Mouse (Mus musculus): ENCODE results near the gene Capn7. TPM values are rescaled to one million over a fixed set of nuclear protein-coding genes. Genes with fewer than 3 reads are reported as not detected.

Gene Capn7
- total and polyA plus RNA-seq, 3 experiments = 27.9 to 45.0 (median 33.3) TPM

GRCm38 (mm10) chr14:31321181-31321580, 15.3 kb upstream of the Capn7 start:
- dilution Hi-C loops (cut with MboI; ENCODE audit: extremely low pct_ligation_motif_present, extremely low pct_unique_long_range_greater_than_20kb, low sequenced_read_pairs) = no loop called here

GRCm38 (mm10) chr14:31322191-31322590, 14.2 kb upstream of the Capn7 start:
- H3K9me3 ChIP-seq (replicated peaks; ENCODE audit: low read length) = no peaks in the 10 kb centered on the region
- DNase-seq (ENCODE audit: extremely low read depth) = no peak
- no peak overlapping the region for H3K27ac ChIP-seq (ENCODE audit: insufficient read depth, low read depth)
- H3K4me2 ChIP-seq (ENCODE audit: insufficient read depth, low read depth, poor library complexity, severe bottlenecking) = no peak overlapping the region
- no peak overlapping the region for H3K4me3 ChIP-seq (replicated peaks in 1 of 3; ENCODE audit: low read depth in 2 of 3, low read length in 2 of 3, poor library complexity in 1 of 3)
- no peaks in the 10 kb centered on the region for H3K79me2 ChIP-seq (replicated peaks; ENCODE audit: control insufficient read depth, extremely low read depth, insufficient read depth, poor library complexity, severe bottlenecking)
- in situ Hi-C loops (cut with MboI; ENCODE audit: low pct_ligation_motif_present, low pct_unique_long_range_greater_than_20kb, low sequenced_read_pairs) (no loop called here), dilution Hi-C loops (cut with MboI; ENCODE audit: extremely low pct_ligation_motif_present, extremely low pct_unique_long_range_greater_than_20kb, low sequenced_read_pairs) (no loop called here)
- peaks cover 7 to 31% of the 10 kb centered on the region in 2 experiments; a peak in 3 of 4 replicates for H3K4me1 ChIP-seq (ENCODE audit: control insufficient read depth in 1 of 2, insufficient read depth in 2 of 2)
- H3K27me3 ChIP-seq (replicated peaks) = no peaks in the 10 kb centered on the region
- TF ChIP-seq MXI1 (IDR thresholded peaks at IDR 0.05; ENCODE audit: low read depth, low read length) (no peak), USF2 (conservative IDR thresholded peaks at IDR 0.05; ENCODE audit: low read depth, low read length) (no peak), MEF2A (IDR thresholded peaks at IDR 0.05; ENCODE audit: borderline replicate concordance, low read depth, low read length) (no peak), CHD1 (IDR thresholded peaks at IDR 0.05; ENCODE audit: low read depth, low read length) (no peak), ZMIZ1 (IDR thresholded peaks at IDR 0.05; ENCODE audit: low read depth, low read length) (no peak), SIN3A (IDR thresholded peaks at IDR 0.05; ENCODE audit: low read length) (no peak)
- H3K36me3 ChIP-seq (replicated peaks in 1 of 2; ENCODE audit: control insufficient read depth in 1 of 2, insufficient read depth in 1 of 2, low read length in 1 of 2) = no peaks in the 10 kb centered on the region
- no peak overlapping the region for H3K9ac ChIP-seq (ENCODE audit: insufficient read depth, low read depth)

More at GRCm38 (mm10) chr14:31321181-31321580, 15.3 kb upstream of the Capn7 start:
- no peak for TF ChIP-seq BHLHE40 (IDR thresholded peaks at IDR 0.05; ENCODE audit: low read depth, low read length)
- TF ChIP-seq MAFK (IDR thresholded peaks at IDR 0.05; ENCODE audit: insufficient replicate concordance, low read length) = no peak
- TF ChIP-seq MYC (IDR thresholded peaks at IDR 0.05; ENCODE audit: low read depth, low read length) = no peak
- no peak for TF ChIP-seq UBTF (IDR thresholded peaks at IDR 0.05; ENCODE audit: low read depth, low read length)
- TF ChIP-seq E2F4 (IDR thresholded peaks at IDR 0.05; ENCODE audit: insufficient replicate concordance, low read depth, low read length) = no peak
- in situ Hi-C loops (cut with MboI; ENCODE audit: low pct_ligation_motif_present, low pct_unique_long_range_greater_than_20kb, low sequenced_read_pairs) = no loop called here
- Histone ChIP-seq H3K4me3 (replicated peaks in 1 of 3; ENCODE audit: low read depth in 2 of 3, low read length in 2 of 3, poor library complexity in 1 of 3) (no peak overlapping the region), H3K79me2 (replicated peaks; ENCODE audit: control insufficient read depth, extremely low read depth, insufficient read depth, poor library complexity, severe bottlenecking) (no peaks in the 10 kb centered on the region), H3K9me3 (replicated peaks; ENCODE audit: low read length) (no peaks in the 10 kb centered on the region), H3K4me2 (ENCODE audit: insufficient read depth, low read depth, poor library complexity, severe bottlenecking) (no peak overlapping the region), H3K36me3 (replicated peaks in 1 of 2; ENCODE audit: control insufficient read depth in 1 of 2, insufficient read depth in 1 of 2, low read length in 1 of 2) (no peaks in the 10 kb centered on the region), H3K27me3 (replicated peaks) (no peaks in the 10 kb centered on the region), H3K9ac (ENCODE audit: insufficient read depth, low read depth) (no peak overlapping the region), H3K27ac (ENCODE audit: insufficient read depth, low read depth) (no peak overlapping the region), H3K4me1 (ENCODE audit: control insufficient read depth in 1 of 2, insufficient read depth in 2 of 2) (peaks cover 4 to 24% of the 10 kb centered on the region in 2 experiments; a peak in 3 of 4 replicates)
- DNase-seq (ENCODE audit: extremely low read depth) = no peak

GRCm38 (mm10) chr14:31323189-31323588, 13.2 kb upstream of the Capn7 start:
- no peak overlapping the region for H3K27ac ChIP-seq (ENCODE audit: insufficient read depth, low read depth)
- H3K4me2 ChIP-seq (ENCODE audit: insufficient read depth, low read depth, poor library complexity, severe bottlenecking) = peak overlapping the region; percentile 65
- TF ChIP-seq E2F4 (IDR thresholded peaks at IDR 0.05; ENCODE audit: insufficient replicate concordance, low read depth, low read length) (no peak), MYC (IDR thresholded peaks at IDR 0.05; ENCODE audit: low read depth, low read length) (no peak), JUN (IDR thresholded peaks at IDR 0.05; ENCODE audit: insufficient read depth, low read depth, low read length) (no peak), UBTF (IDR thresholded peaks at IDR 0.05; ENCODE audit: low read depth, low read length) (no peak), ZC3H11A (IDR thresholded peaks at IDR 0.05; ENCODE audit: low read depth, low read length) (no peak), KAT2A (IDR thresholded peaks at IDR 0.05; ENCODE audit: insufficient replicate concordance, low read length) (no peak), IRF4 (IDR thresholded peaks at IDR 0.05; ENCODE audit: low read depth, low read length) (no peak), POLR2A (IDR thresholded peaks at IDR 0.05; ENCODE audit: low read depth, low read length) (no peak), NELFE (IDR thresholded peaks at IDR 0.05; ENCODE audit: low read depth, low read length) (no peak), ZNF384 (IDR thresholded peaks at IDR 0.05; ENCODE audit: low read depth, low read length) (no peak), CHD2 (IDR thresholded peaks at IDR 0.05; ENCODE audit: low read length) (no peak), RCOR1 (conservative IDR thresholded peaks at IDR 0.05; ENCODE audit: low read depth, low read length) (no peak), MAZ (IDR thresholded peaks at IDR 0.05; ENCODE audit: low read depth, low read length) (no peak), JUND (conservative IDR thresholded peaks at IDR 0.05; ENCODE audit: low read depth, low read length) (no peak), TCF12 (IDR thresholded peaks at IDR 0.05; ENCODE audit: low read depth, low read length) (no peak), CTCF (conservative IDR thresholded peaks at IDR 0.05 in 1 of 2, IDR thresholded peaks at IDR 0.05 in 1 of 2; ENCODE audit: low read depth in 2 of 2, low read length in 2 of 2) (no peak), MAFK (IDR thresholded peaks at IDR 0.05; ENCODE audit: insufficient replicate concordance, low read length) (no peak), POLR2AphosphoS2 (IDR thresholded peaks at IDR 0.05; ENCODE audit: low read depth, low read length) (no peak), RAD21 (IDR thresholded peaks at IDR 0.05; ENCODE audit: low read depth, low read length) (no peak)
- H3K4me1 ChIP-seq (ENCODE audit: control insufficient read depth in 1 of 2, insufficient read depth in 2 of 2) = peaks cover 7 to 32% of the 10 kb centered on the region in 2 experiments; a peak in 3 of 4 replicates
- H3K9ac ChIP-seq (ENCODE audit: insufficient read depth, low read depth) = no peak overlapping the region; the same call in 1 of the 2 replicates
- dilution Hi-C loops (cut with MboI; ENCODE audit: extremely low pct_ligation_motif_present, extremely low pct_unique_long_range_greater_than_20kb, low sequenced_read_pairs) = no loop called here
- no peaks in the 10 kb centered on the region for H3K27me3 ChIP-seq (replicated peaks)
- in situ Hi-C loops (cut with MboI; ENCODE audit: low pct_ligation_motif_present, low pct_unique_long_range_greater_than_20kb, low sequenced_read_pairs) = no loop called here
- peak overlapping the region; percentile 40 to 48 (median 42) for H3K4me3 ChIP-seq (replicated peaks in 1 of 3; ENCODE audit: low read depth in 2 of 3, low read length in 2 of 3, poor library complexity in 1 of 3)
- no peaks in the 10 kb centered on the region for H3K79me2 ChIP-seq (replicated peaks; ENCODE audit: control insufficient read depth, extremely low read depth, insufficient read depth, poor library complexity, severe bottlenecking)
- no peaks in the 10 kb centered on the region for H3K36me3 ChIP-seq (replicated peaks in 1 of 2; ENCODE audit: control insufficient read depth in 1 of 2, insufficient read depth in 1 of 2, low read length in 1 of 2)
- DNase-seq (ENCODE audit: extremely low read depth) = no peak
- H3K9me3 ChIP-seq (replicated peaks; ENCODE audit: low read length) = no peaks in the 10 kb centered on the region
